Mouse (Mus musculus) G1E-ER4 (cell line): ENCODE data around the gene Ush1c. TPM values are rescaled to one million over a fixed set of nuclear protein-coding genes. Genes with fewer than 3 reads are reported as not detected.

Experiments used
- GATA1 ChIP-seq: IDR thresholded peaks from one replicate; pipeline ENCODE4 v1.8.0; 2012; ENCODE audit warnings: low read length, inconsistent platforms
- polyA plus RNA-seq: library from polyadenylated mRNA; stranded (reverse); fragments of >175 nt; gene quantifications from 2 replicates; pipeline ENCODE4 v1.2.3, GENCODE M21; 2012

Gene Ush1c
- polyA plus RNA-seq, result not detected in 2 replicates

- TF ChIP-seq GATA1, result no peak
Measured at GRCm38 (mm10) chr7:46238346-46238745, at the start of gene Ush1c. Gene Ush1c, minus strand, starts transcription at chr7:46238503.

- no peak for TF ChIP-seq GATA1
Measured at GRCm38 (mm10) chr7:46287051-46287450, 48.7 kb upstream of the Ush1c start.

- no peak for TF ChIP-seq GATA1
Measured at GRCm38 (mm10) chr7:46286391-46286790, 48.1 kb upstream of the Ush1c start.

- TF ChIP-seq GATA1, result no peak
Measured at GRCm38 (mm10) chr7:46285161-46285839, 47.0 kb upstream of the Ush1c start.

GRCm38 (mm10) chr7:46283681-46284080 lies 45.4 kb upstream of the Ush1c start:
- TF ChIP-seq GATA1, result no peak

GRCm38 (mm10) chr7:46282276-46282675 lies 44.0 kb upstream of the Ush1c start:
- TF ChIP-seq GATA1, result no peak

- no peak for TF ChIP-seq GATA1
Measured at GRCm38 (mm10) chr7:46280896-46281295, 42.6 kb upstream of the Ush1c start.

- TF ChIP-seq GATA1, result no peak
Measured at GRCm38 (mm10) chr7:46279946-46280345, 41.6 kb upstream of the Ush1c start.

GRCm38 (mm10) chr7:46276156-46276555 lies 37.9 kb upstream of the Ush1c start:
- TF ChIP-seq GATA1, result no peak

GRCm38 (mm10) chr7:46251841-46252240 lies 13.5 kb upstream of the Ush1c start:
- no peak for TF ChIP-seq GATA1

GRCm38 (mm10) chr7:46247606-46248005 lies 9.3 kb upstream of the Ush1c start:
- TF ChIP-seq GATA1, result no peak

GRCm38 (mm10) chr7:46246876-46247275 lies 8.6 kb upstream of the Ush1c start:
- TF ChIP-seq GATA1, result no peak

- TF ChIP-seq GATA1, result no peak
Measured at GRCm38 (mm10) chr7:46240696-46241095, 2.4 kb upstream of the Ush1c start, which contains the start of gene Otog. Gene Otog, plus strand, starts transcription at chr7:46240987.

GRCm38 (mm10) chr7:46240091-46240490 lies 1.8 kb upstream of the Ush1c start:
- TF ChIP-seq GATA1, result no peak

GRCm38 (mm10) chr7:46237192-46237591 lies 1.1 kb downstream of the Ush1c start:
- no peak for TF ChIP-seq GATA1

GRCm38 (mm10) chr7:46236363-46236762 lies 1.9 kb downstream of the Ush1c start:
- no peak for TF ChIP-seq GATA1

- TF ChIP-seq GATA1, result no peak
Measured at GRCm38 (mm10) chr7:46235948-46236347, 2.4 kb downstream of the Ush1c start.
